Mouse (Mus musculus): ENCODE measurements around the gene Hic1.

DNA sequence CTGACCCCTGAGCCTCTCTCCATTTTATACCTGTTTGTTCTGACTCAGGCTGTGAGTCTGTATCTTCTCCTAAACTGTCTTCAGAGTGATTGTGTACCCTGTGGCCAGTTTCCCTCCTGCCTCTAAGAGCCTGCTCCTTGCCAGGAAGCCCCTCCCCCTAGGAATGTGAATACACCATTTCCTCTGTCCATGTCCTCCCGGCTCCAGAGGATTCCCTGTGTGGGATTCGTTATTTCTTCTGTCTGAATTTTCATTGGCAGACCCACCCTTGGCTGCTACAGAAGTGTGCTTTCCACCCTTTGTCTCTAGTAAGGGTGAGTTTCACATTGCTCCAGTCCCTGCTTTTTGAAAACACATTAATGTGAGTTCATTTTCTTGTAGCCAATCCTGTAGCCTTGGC lies 35.4 kb downstream of the Hic1 start:
- TF ChIP-seq POLR2A (IDR thresholded peaks at IDR 0.05; ENCODE audit: insufficient read depth, low read depth, low read length) (no peak), CTCF (IDR thresholded peaks at IDR 0.05; ENCODE audit: insufficient read depth, low read depth, low read length) (no peak)

All from olfactory bulb, adult 2 months (tissue).